Mouse (Mus musculus) hindbrain, embryonic 16.5 days (tissue): Measurements from ENCODE around the gene Gp1ba. TPM values are rescaled to one million over a fixed set of nuclear protein-coding genes. Genes with fewer than 3 reads are reported as not detected.

Experiments used
- ATAC-seq: fragments of 200-750 bp; cut with Nextera tagmentation; 2 replicates; pipeline ENCODE4 v1.8.0; 2017; ENCODE audit warnings: moderate TSS enrichment, moderate library complexity
- H3K27ac ChIP-seq: fragments of 300-500 bp; sonication (generic); 2 replicates; pipeline ENCODE4 v1.5.1; 2014; ENCODE audit warnings: low read depth, mild to moderate bottlenecking, control low read depth, low read length, moderate library complexity
- H3K27me3 ChIP-seq: fragments of 300-500 bp; sonication (generic); replicated peaks from 2 replicates; pipeline ENCODE4 v1.6.1; 2014; ENCODE audit warnings: low read length; ENCODE audit not compliant: control insufficient read depth, insufficient read depth
- H3K36me3 ChIP-seq: fragments of 300-500 bp; sonication (generic); 2 replicates; pipeline ENCODE4 v1.6.1; 2014; ENCODE audit warnings: mild to moderate bottlenecking, low read length, moderate library complexity, mixed read lengths; ENCODE audit not compliant: control insufficient read depth, insufficient read depth
- H3K4me1 ChIP-seq: fragments of 300-500 bp; sonication (generic); 2 replicates; pipeline ENCODE4 v1.6.1; 2014; ENCODE audit warnings: low read depth, low read length; ENCODE audit not compliant: control insufficient read depth, insufficient read depth
- H3K4me2 ChIP-seq: fragments of 300-500 bp; sonication (generic); 2 replicates; pipeline ENCODE4 v1.6.1; 2014; ENCODE audit warnings: mild to moderate bottlenecking, low read length, control low read depth, moderate library complexity
- H3K4me3 ChIP-seq: fragments of 300-500 bp; sonication (generic); 2 replicates; pipeline ENCODE4 v1.5.1; 2014; ENCODE audit warnings: mild to moderate bottlenecking, low read length, control low read depth, moderate library complexity
- H3K9ac ChIP-seq: fragments of 300-500 bp; sonication (generic); 2 replicates; pipeline ENCODE4 v1.6.1; 2014; ENCODE audit warnings: low read depth, mild to moderate bottlenecking, control low read depth, low read length, moderate library complexity
- H3K9me3 ChIP-seq: fragments of 300-500 bp; sonication (generic); 2 replicates; pipeline ENCODE4 v1.6.1; 2014; ENCODE audit warnings: mild to moderate bottlenecking, low read length, moderate library complexity; ENCODE audit not compliant: control insufficient read depth
- WGBS: fragments of 180-500 bp; shearing (Covaris S2); extraction: QIAGEN DNeasy Blood & Tissue Kit; methylation state at CpG from one replicate; pipeline ENCODE4 v1.1.7; 2014; 5-methylcytosine and 5-hydroxymethylcytosine counted together
- polyA plus RNA-seq: library from polyadenylated mRNA; unstranded; fragments of >200 nt; fragmentation: Nextera tagmentation; extraction: Ambion mirVana; gene quantifications from 2 replicates; pipeline ENCODE4 v1.2.1, GENCODE M21; 2015

Gp1ba gene
- polyA plus RNA-seq, 1 experiment from 2014 or later = 0.29 TPM

GRCm38 (mm10) chr11:70681897-70682581, 43.1 kb downstream of the Gp1ba start:
- Histone ChIP-seq H3K9ac (peak overlapping the region; percentile 22; the same call in 1 of the 2 replicates), H3K4me2 (peak overlapping the region; percentile 28; the same call in 1 of the 2 replicates), H3K27ac (no peak overlapping the region), H3K4me1 (peaks cover 16% of the 10 kb centered on the region), H3K9me3 (no peaks in the 10 kb centered on the region), H3K36me3 (peaks cover 39% of the 10 kb centered on the region), H3K4me3 (no peak overlapping the region), H3K27me3 (no peaks in the 10 kb centered on the region)
- 18% methylated on average over 11 of the region's 11 CpGs for WGBS
- peak; percentile 72 for ATAC-seq

DNA sequence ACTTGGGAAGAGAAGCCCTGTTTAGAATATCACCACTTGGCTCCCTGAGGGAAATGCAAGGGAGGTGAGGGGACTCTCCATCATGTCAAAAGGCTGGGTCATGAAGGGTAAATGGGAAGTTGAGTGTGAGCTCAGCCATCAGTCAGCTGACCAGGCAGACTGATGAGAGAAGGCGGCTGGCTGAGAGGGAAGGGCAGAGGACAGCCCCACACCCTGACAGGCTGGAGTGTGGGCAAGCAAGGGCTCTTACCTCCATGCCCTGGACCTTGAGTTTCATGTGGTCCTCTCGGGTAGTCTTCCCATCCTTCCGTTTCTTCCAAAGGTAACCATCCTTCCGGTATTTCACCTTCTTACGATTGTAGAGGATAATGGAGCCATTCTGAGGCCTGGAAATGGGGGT, 44.7 kb downstream of the Gp1ba start:
- Histone ChIP-seq H3K27ac (no peak overlapping the region), H3K4me2 (no peak overlapping the region), H3K4me3 (no peak overlapping the region), H3K36me3 (peaks cover 36% of the 10 kb centered on the region), H3K27me3 (no peaks in the 10 kb centered on the region), H3K4me1 (peaks cover 22% of the 10 kb centered on the region), H3K9ac (no peak overlapping the region), H3K9me3 (no peaks in the 10 kb centered on the region)
- WGBS = 88% methylated on average over 5 of the region's 5 CpGs
- ATAC-seq = no peak

DNA sequence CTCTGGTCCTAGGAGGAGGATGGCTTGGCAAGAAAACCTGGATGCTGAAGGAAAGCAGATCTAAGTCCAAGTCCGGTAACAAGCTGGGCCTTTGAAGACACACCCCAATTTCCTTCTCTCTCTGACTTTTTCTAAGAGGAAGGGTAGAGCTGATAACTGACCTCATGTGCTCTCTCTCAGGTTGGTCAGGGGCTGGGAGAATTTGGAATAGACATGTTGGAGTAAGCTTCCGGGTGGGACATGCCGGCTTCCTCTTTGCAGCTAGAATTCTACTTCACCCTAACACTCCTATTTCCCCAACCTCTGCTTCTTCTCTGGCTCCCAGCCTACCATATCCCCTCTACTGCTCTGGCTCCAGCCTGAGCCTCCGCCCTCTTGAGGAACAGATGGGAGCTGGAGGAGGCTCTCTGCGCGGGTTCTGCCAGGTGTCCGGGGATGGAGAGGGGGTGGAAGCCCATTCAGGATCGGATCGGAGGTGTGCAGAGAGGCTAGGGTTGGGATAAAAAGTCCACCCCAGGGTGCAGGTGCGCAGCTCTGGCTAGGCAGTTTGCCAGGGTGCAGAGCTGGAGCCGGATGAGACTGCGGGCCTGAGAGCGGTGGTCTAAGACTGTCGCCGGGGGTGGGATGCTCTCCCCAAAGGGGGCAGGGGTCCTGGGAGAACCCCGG, 48.1 kb downstream of the Gp1ba start:
- Histone ChIP-seq H3K4me2 (peak overlapping the region; percentile 81), H3K27ac (peak overlapping the region; percentile 87), H3K9ac (peak overlapping the region; percentile 91), H3K36me3 (peaks cover 18% of the 10 kb centered on the region), H3K9me3 (no peaks in the 10 kb centered on the region), H3K27me3 (no peaks in the 10 kb centered on the region), H3K4me1 (peaks cover 24% of the 10 kb centered on the region), H3K4me3 (peak overlapping the region; percentile 83)
- ATAC-seq = peak; percentile 72
- 6% methylated on average over 16 of the region's 16 CpGs for WGBS

- WGBS = 0% methylated on average over 32 of the region's 55 CpGs
- Histone ChIP-seq H3K27ac (peak within 1 kb of the TSS; percentile 87), H3K4me2 (peak within 1 kb of the TSS; percentile 81), H3K9me3 (no peaks in the 10 kb centered on the region), H3K27me3 (no peaks in the 10 kb centered on the region), H3K4me1 (peaks cover 19% of the 10 kb centered on the region), H3K36me3 (peaks cover 16% of the 10 kb centered on the region), H3K9ac (peak within 1 kb of the TSS; percentile 91), H3K4me3 (peak within 1 kb of the TSS; percentile 83)
- peak; percentile 83 for ATAC-seq
Measured at GRCm38 (mm10) chr11:70687601-70688199, 48.8 kb downstream of the Gp1ba start, which contains the start of gene Camta2. TSS of gene Camta2 (minus strand) at chr11:70688105.

DNA sequence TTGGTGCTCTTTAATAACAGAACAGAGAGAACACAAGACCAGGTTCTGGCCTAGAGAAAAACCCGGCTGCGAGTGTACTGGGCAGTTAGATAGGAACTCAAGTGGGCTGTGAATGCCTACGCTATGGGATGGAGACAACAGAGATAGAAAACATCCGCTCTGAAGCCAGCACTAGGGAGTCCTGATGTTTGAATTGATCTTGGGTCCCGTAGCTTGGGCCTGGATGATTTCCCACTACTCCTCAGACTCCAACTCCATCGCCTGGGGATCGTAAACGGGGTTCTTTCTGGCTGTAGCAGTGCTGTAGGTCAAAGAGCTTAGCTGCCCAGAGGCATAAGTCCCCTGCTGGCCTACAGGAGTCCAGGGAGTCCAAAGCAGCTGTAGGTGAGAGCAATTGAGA, 49.5 kb downstream of the Gp1ba start:
- no peaks in the 10 kb centered on the region for H3K9me3 ChIP-seq
- H3K9ac ChIP-seq = peak overlapping the region; percentile 91
- peak; percentile 5; the same call in 1 of the 2 replicates for ATAC-seq
- H3K36me3 ChIP-seq = peaks cover 13% of the 10 kb centered on the region
- H3K4me3 ChIP-seq = peak overlapping the region; percentile 83
- no peaks in the 10 kb centered on the region for H3K27me3 ChIP-seq
- H3K4me2 ChIP-seq = peak overlapping the region; percentile 81
- peaks cover 19% of the 10 kb centered on the region for H3K4me1 ChIP-seq
- peak overlapping the region; percentile 87 for H3K27ac ChIP-seq
- WGBS = 9% methylated on average over 8 of the region's 8 CpGs

GRCm38 (mm10) chr11:70689578-70689977, 50.7 kb downstream of the Gp1ba start:
- peaks cover 2% of the 10 kb centered on the region for H3K36me3 ChIP-seq

More at GRCm38 (mm10) chr11:70689578-70689977, 50.7 kb downstream of the Gp1ba start:
- H3K4me1 ChIP-seq = peaks cover 19% of the 10 kb centered on the region
- H3K27me3 ChIP-seq = no peaks in the 10 kb centered on the region
- no peak for ATAC-seq
- 60% methylated on average over 4 of the region's 4 CpGs for WGBS
- H3K9me3 ChIP-seq = no peaks in the 10 kb centered on the region
- no peak overlapping the region for H3K9ac ChIP-seq
- H3K4me2 ChIP-seq = no peak overlapping the region
- H3K27ac ChIP-seq = no peak overlapping the region
- H3K4me3 ChIP-seq = no peak overlapping the region

Other genes starting within 250 kb of the Gp1ba start
- gene Pelp1, start 229.1 kb upstream of the Gp1ba start, polyA plus RNA-seq = 31.7 and 37.0 TPM in 2 replicates
- 54.9 and 55.6 TPM in 2 replicates for gene Arrb2, start 206.5 kb upstream of the Gp1ba start, polyA plus RNA-seq
- gene Med11, start 187.2 kb upstream of the Gp1ba start, polyA plus RNA-seq = 42.9 and 46.3 TPM in 2 replicates
- 0.86 and 1.3 TPM in 2 replicates for gene Zmynd15, start 179.7 kb upstream of the Gp1ba start, polyA plus RNA-seq
- 6.0 and 7.3 TPM in 2 replicates for gene Cxcl16, start 179.1 kb upstream of the Gp1ba start, polyA plus RNA-seq
- gene Tm4sf5, start 133.9 kb upstream of the Gp1ba start, polyA plus RNA-seq = 3.8 and 5.5 TPM in 2 replicates
- 0.34 TPM in 1 of 2 replicates, not detected in the other for gene Vmo1, start 124.5 kb upstream of the Gp1ba start, polyA plus RNA-seq
- gene Gltpd2, start 119.9 kb upstream of the Gp1ba start, polyA plus RNA-seq = 0.39 and 0.40 TPM in 2 replicates
- 775 and 820 TPM in 2 replicates for gene Psmb6, start 113.8 kb upstream of the Gp1ba start, polyA plus RNA-seq
- gene Gm40193, start 106.2 kb upstream of the Gp1ba start, polyA plus RNA-seq = not detected in 2 replicates
- gene Pld2, start 99.1 kb upstream of the Gp1ba start, polyA plus RNA-seq = 20.6 and 21.4 TPM in 2 replicates
- 14.4 and 19.1 TPM in 2 replicates for gene Mink1, start 76.2 kb upstream of the Gp1ba start, polyA plus RNA-seq
- not detected in 2 replicates for gene 4930544D05Rik, start 23.3 kb upstream of the Gp1ba start, polyA plus RNA-seq
- gene Chrne, start 19.9 kb upstream of the Gp1ba start, polyA plus RNA-seq = not detected in 2 replicates
- 105 and 110 TPM in 2 replicates for gene Rnf167, start 8.1 kb downstream of the Gp1ba start, polyA plus RNA-seq
- 185 and 191 TPM in 2 replicates for gene Slc25a11, start 8.4 kb downstream of the Gp1ba start, polyA plus RNA-seq
- gene Pfn1, start 15.5 kb downstream of the Gp1ba start, polyA plus RNA-seq = 638 and 764 TPM in 2 replicates
- 6.0 and 16.3 TPM in 2 replicates for gene Eno3, start 18.1 kb downstream of the Gp1ba start, polyA plus RNA-seq
- gene Spag7, start 30.3 kb downstream of the Gp1ba start, polyA plus RNA-seq = 151 and 161 TPM in 2 replicates
- 26.3 and 31.5 TPM in 2 replicates for gene Camta2, start 49.0 kb downstream of the Gp1ba start, polyA plus RNA-seq
- gene Inca1, start 61.0 kb downstream of the Gp1ba start, polyA plus RNA-seq = 1.2 and 1.4 TPM in 2 replicates
- gene Kif1c, start 61.4 kb downstream of the Gp1ba start, polyA plus RNA-seq = 1.3 and 1.6 TPM in 2 replicates
- 16.4 and 17.1 TPM in 2 replicates for gene Zfp3, start 125.1 kb downstream of the Gp1ba start, polyA plus RNA-seq
- 0.19 TPM in 1 of 2 replicates, not detected in the other for gene Scimp, start 173.5 kb downstream of the Gp1ba start, polyA plus RNA-seq
- 77.1 and 88.1 TPM in 2 replicates for gene Rabep1, start 205.7 kb downstream of the Gp1ba start, polyA plus RNA-seq